Mouse (Mus musculus) frontal cortex, postnatal 10 days (tissue): Measurements from ENCODE around the gene Tubb2a.
"Not testable (repeated sequence)": the region's sequence is repeated elsewhere in the genome, so short reads cannot be mapped to it uniquely, and the experiment has no call there.

ENCODE experiments used
- DNase-seq, 2 experiments: peaks; one replicate each; pipeline ENCODE4 v3.0.0; 2022; ENCODE audit warnings: low spot score in 2 of 2, mixed read lengths in 1 of 2

Tubb2a gene

GRCm38 (mm10) chr13:34089358-34089757, 11.6 kb upstream of the Tubb2a start:
- DNase-seq: no peak

DNA sequence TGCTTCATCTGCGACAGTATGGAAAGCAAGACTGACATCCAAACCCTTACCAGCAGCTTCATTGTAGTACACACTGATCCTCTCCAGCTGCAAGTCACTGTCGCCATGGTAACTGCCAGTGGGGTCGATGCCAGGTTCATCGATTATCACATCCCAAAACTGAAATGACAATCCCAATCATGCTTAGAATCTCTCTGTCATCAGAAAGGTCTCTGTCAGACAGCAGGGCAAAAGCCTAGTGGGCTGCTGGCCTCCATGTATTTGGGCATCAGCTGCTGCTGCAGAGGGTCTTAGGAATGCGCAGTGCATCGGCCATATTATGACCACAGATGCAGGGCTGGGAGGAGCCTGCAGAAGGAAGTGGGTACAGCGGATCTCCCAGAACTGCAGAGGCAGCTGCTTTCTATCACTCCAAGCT, 11.1 kb upstream of the Tubb2a start:
- no peak for DNase-seq

DNA sequence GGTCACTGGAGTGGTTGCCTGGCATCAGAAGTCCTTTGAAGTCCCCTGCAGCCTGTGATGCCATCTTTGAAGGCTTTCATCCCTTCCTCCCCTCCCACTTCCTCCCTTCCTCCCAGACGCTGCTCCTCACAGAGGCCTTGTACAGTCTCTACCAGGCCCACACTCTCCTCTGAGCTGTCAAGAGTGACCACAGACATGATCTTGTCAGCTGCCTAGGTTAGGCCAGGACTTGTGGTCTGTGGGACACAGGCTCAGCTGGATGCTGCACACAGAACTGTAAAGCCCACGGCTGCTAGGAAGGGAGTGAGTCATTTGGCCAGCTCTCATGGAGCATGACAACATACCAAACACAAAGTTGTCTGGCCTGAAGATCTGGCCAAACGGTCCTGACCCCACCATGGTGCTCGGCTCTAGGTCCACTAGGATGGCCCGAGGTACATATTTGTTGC, 10.4 kb upstream of the Tubb2a start:
- not testable (repeated sequence) for DNase-seq

- no peak for DNase-seq
Measured at GRCm38 (mm10) chr13:34087052-34087812, 9.4 kb upstream of the Tubb2a start.

DNA sequence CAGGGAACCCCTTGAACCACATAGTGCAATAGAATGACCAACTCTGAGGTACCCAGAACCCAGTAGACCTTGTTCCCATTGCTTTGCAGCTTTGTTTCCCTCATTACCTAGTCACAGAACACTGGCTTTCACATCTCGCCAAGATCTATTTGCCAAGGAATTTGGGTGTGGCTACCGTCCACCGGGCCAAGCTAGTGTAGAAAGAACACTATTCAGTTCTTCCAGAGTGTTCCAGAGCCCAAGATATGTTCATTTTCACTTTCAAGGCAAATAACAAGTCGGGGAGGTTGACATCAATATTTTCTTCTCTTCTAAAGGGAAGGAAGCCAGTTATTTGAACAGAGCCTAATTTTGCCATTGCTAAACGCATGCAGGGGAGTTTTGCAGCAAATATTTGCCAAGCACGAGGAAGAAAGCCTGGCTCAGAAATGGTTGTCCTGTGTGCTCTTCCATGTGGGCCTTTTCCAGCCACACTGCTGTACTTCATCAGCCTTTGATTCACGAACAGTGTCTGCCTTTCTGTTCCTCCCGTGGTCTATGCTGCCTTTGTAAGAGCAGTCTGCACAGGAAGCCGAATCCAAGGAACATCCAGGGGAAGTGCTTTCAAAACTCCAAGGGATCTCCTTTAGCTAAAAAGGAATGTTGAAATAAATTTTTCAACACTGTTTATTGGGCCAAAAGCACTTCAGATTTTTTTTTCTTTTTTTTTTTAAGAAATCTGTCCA, 6.4 kb upstream of the Tubb2a start:
- DNase-seq: no peak

DNA sequence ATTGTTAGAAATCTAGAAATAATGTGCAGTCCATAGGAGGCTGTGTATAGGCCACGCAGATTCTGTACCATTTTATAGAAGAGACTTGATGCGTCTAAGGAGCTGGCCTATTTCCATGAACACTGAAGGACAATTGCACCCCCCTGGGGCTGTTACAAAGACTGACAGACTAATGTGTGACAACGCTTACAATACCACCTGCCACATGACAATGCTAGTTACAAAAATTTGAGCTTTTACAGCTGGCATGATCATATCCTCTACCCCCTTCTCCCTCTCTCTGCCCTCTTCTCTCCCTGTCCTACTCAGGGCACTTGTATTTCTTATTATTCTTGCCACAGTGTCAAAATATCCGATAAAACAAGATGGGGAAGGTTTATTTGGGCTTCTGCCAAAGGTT, 4.1 kb upstream of the Tubb2a start:
- no peak for DNase-seq

- no peak for DNase-seq
Measured at GRCm38 (mm10) chr13:34079801-34080200, 2.0 kb upstream of the Tubb2a start.

GRCm38 (mm10) chr13:34078500-34079280, 883 bp upstream of the Tubb2a start:
- DNase-seq: no peak

- DNase-seq: peak in 1 of 2 experiments; percentile 47
Measured at GRCm38 (mm10) chr13:34076561-34077491, 981 bp downstream of the Tubb2a start.

GRCm38 (mm10) chr13:34075893-34076292, 1.9 kb downstream of the Tubb2a start:
- DNase-seq: not testable (repeated sequence)

- not testable (repeated sequence) for DNase-seq
Measured at GRCm38 (mm10) chr13:34074441-34074840, 3.4 kb downstream of the Tubb2a start.

GRCm38 (mm10) chr13:34072847-34073246, 5.0 kb downstream of the Tubb2a start:
- DNase-seq: no peak

- DNase-seq: no peak
Measured at GRCm38 (mm10) chr13:34071836-34072235, 6.0 kb downstream of the Tubb2a start.

- DNase-seq: no peak
Measured at GRCm38 (mm10) chr13:34070296-34070695, 7.5 kb downstream of the Tubb2a start.

- DNase-seq: no peak
Measured at GRCm38 (mm10) chr13:34066351-34066750, 11.5 kb downstream of the Tubb2a start.

DNA sequence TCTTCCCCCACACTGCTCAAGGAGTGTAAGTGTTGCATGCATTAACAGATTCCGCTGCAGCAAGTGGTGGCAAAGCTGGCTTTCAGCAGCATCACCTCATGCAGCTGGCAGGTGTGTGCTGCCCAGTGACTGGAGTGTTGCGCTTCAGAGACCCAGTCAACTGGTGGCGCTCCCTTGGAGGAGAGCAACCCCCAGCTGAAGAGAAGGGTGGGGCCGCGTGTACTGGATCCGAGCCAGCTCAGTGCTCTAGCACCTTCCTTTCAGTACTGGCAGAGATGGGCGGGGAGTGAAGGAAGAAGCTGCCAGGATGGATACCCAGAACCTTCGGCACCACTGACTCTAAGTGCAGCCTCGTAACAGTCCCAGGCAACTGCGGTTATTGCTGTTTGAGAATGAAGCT, 15.3 kb downstream of the Tubb2a start:
- no peak for DNase-seq

- DNase-seq: no peak
Measured at GRCm38 (mm10) chr13:34060061-34060460, 17.7 kb downstream of the Tubb2a start.

DNA sequence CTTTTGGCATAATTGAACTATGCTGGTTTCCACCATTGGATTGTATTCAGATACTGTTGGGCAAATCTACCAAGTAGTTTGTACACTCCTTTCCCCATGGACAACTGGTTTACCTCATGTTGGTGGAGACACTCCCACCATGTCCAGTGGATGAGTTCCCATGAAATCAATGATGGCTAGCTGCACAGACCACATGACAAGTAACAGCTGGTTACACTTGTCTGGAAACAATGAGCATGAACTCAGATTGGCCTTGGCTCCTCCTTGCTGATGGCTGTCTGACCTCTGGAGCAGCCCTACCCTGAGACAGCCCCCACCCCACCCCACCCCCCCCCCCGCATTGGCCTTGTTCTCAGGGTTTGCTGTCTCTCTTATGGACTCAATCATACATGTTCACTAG, 20.6 kb downstream of the Tubb2a start:
- DNase-seq: no peak

DNA sequence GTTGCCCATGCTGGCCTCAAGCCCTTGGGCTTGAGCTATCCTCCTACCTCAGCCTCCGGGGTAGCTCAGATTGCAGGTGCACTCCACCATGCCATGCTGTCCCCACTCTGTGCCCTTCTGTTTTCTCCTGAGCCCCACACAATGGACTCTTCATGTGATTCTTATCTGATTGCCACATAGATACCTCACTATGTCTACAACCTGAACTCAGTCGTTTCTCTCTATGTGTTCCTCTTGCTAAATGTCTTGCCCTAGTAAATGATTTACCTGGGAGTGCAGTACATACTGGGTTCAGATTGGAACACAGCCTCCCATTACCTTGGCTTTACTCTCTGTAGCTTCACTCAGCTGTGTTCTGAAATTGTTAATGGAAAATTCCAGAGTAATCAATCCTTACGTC, 22.8 kb downstream of the Tubb2a start:
- no peak for DNase-seq

DNA sequence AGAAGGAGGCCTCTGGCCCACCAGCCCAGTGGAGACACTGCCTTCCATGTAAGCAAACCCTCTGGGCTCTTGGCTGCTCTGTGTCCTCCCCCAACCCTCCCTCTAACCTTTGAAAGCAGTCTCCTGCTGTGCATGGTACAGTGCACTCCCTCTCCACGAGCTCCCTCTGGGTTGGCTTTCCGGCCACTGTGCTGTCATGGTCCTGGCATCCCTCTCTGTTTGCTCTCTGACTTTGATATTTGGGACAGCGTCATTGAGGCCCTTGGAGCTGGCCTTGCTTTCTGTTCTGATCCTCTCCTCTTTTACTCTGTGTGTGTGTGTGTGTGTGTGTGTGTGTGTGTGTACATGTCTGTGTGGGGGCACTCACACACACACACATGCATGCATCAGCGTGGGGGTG, 23.4 kb downstream of the Tubb2a start:
- no peak for DNase-seq

GRCm38 (mm10) chr13:34053673-34054282, 24.0 kb downstream of the Tubb2a start:
- no peak for DNase-seq
